Mouse (Mus musculus) lung, adult 2 months (tissue): ENCODE measurements at regions not wholly inside any gene's neighbourhood (a gene's known extent, or its start where the extent isn't known, plus 50 kb on each side); places are given as distances from the start of the nearest gene placed in this dataset.

Source experiments
- CTCF ChIP-seq: fragments of 200-500 bp; IDR thresholded peaks from 2 replicates; pipeline ENCODE4 v1.5.1; 2011; ENCODE audit warnings: mild to moderate bottlenecking, low read length, control low read depth; ENCODE audit not compliant: insufficient read depth
- POLR2A ChIP-seq: fragments of 200-500 bp; IDR thresholded peaks from 2 replicates; pipeline ENCODE4 v1.6.1; 2011; ENCODE audit warnings: low read depth, mild to moderate bottlenecking, control low read depth, low read length, borderline replicate concordance; ENCODE audit errors: extremely low read depth

- no peak for TF ChIP-seq CTCF
- no peak for TF ChIP-seq POLR2A
Observed at GRCm38 (mm10) chr2:117977033-117977432, 134.6 kb upstream of the Thbs1 start.
